Mouse (Mus musculus): Measurements from ENCODE around the gene Foxe1.
A peak's percentile ranks its signal among the peaks of the same experiment; 100 is the strongest.

The Foxe1 gene

GRCm38 (mm10) chr4:46347580-46348515 lies 4.4 kb downstream of the Foxe1 start:
- DNase-seq, result no peak

GRCm38 (mm10) chr4:46348897-46349296 lies 5.5 kb downstream of the Foxe1 start:
- no peak for DNase-seq

- DNase-seq, result no peak
These were observed 6.1 kb downstream of the Foxe1 start for GRCm38 (mm10) chr4:46349530-46349929.

GRCm38 (mm10) chr4:46353045-46353444 lies 9.6 kb downstream of the Foxe1 start:
- no peak for DNase-seq

- peak; percentile 74 for DNase-seq
These were observed 13.1 kb downstream of the Foxe1 start for GRCm38 (mm10) chr4:46356351-46357133.

- no peak for DNase-seq
These were observed 16.3 kb downstream of the Foxe1 start for GRCm38 (mm10) chr4:46359539-46360253.

GRCm38 (mm10) chr4:46361258-46361657 lies 17.8 kb downstream of the Foxe1 start:
- DNase-seq, result no peak

- DNase-seq, result no peak
These were observed 21.0 kb downstream of the Foxe1 start for GRCm38 (mm10) chr4:46364360-46364759.

GRCm38 (mm10) chr4:46367487-46367959 lies 24.1 kb downstream of the Foxe1 start:
- no peak for DNase-seq

GRCm38 (mm10) chr4:46369070-46369469 lies 25.7 kb downstream of the Foxe1 start:
- no peak for DNase-seq

- DNase-seq, result no peak
These were observed 27.0 kb downstream of the Foxe1 start for GRCm38 (mm10) chr4:46370406-46370805.

- no peak for DNase-seq
These were observed 27.6 kb downstream of the Foxe1 start for GRCm38 (mm10) chr4:46371030-46371429.

- DNase-seq, result peak; percentile 33
These were observed 31.0 kb downstream of the Foxe1 start for GRCm38 (mm10) chr4:46374455-46374854.

- peak; percentile 81 for DNase-seq
These were observed 31.5 kb downstream of the Foxe1 start for GRCm38 (mm10) chr4:46374869-46375368.

GRCm38 (mm10) chr4:46388556-46388955 lies 45.1 kb downstream of the Foxe1 start:
- DNase-seq, result no peak

GRCm38 (mm10) chr4:46389013-46389611 lies 45.7 kb downstream of the Foxe1 start, which contains the start of gene Trmo:
Trmo (minus strand) TSS chr4:46389437.
- peak; percentile 96 for DNase-seq

- peak; percentile 45 for DNase-seq
These were observed 46.4 kb downstream of the Foxe1 start for GRCm38 (mm10) chr4:46389612-46390341.

- peak; percentile 90 for DNase-seq
These were observed 47.1 kb downstream of the Foxe1 start for GRCm38 (mm10) chr4:46390390-46390970.

GRCm38 (mm10) chr4:46394388-46394787 lies 51.0 kb downstream of the Foxe1 start:
- DNase-seq, result no peak

GRCm38 (mm10) chr4:46395736-46396135 lies 52.3 kb downstream of the Foxe1 start:
- DNase-seq, result no peak
